Mouse (Mus musculus): ENCODE results near the gene Zan. TPM values are rescaled to one million over a fixed set of nuclear protein-coding genes. Genes with fewer than 3 reads are reported as not detected.

Gene Zan
- polyA plus RNA-seq, 1 experiment from 2014 or later, result not detected

DNA sequence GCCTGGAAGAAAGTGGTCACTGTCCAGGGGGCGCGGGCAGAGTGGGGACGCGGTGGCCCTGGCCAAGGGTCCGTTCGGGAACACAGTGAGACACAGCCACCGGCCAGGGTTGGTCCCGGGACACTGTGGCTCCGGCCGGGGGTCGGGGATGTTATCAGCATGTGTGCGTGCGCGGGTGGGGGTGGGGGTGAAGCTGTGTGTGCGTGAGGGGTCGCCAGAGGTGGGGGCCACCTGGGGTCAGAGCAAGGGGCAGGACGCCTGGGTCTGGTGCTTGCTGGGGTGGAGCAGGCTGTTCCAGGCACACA, 8.9 kb upstream of the Zan start:
- H3K36me3 ChIP-seq (ENCODE audit: control insufficient read depth, insufficient read depth, low read length), result no peaks in the 10 kb centered on the region
- H3K9ac ChIP-seq (ENCODE audit: low read length), result peak overlapping the region; percentile 9
- no peak overlapping the region for H3K27ac ChIP-seq (replicated peaks; ENCODE audit: low read depth, low read length)
- ATAC-seq (ENCODE audit: insufficient number of reproducible peaks, low FRiP score, low TSS enrichment, low read depth), result 0 out of 2 replicates have a peak, but pooled peaks have one; percentile 9
- H3K4me3 ChIP-seq (ENCODE audit: low read depth, low read length), result peak overlapping the region; percentile 33
- 0 out of 2 replicates have a peak, but pooled peaks cover 2% of the 10 kb centered on the region for H3K4me1 ChIP-seq (ENCODE audit: control insufficient read depth, insufficient read depth, low read length)
- WGBS, result 2% methylated on average over 17 of the region's 17 CpGs
- H3K4me2 ChIP-seq (ENCODE audit: low read depth, severe bottlenecking), result peak overlapping the region; percentile 75
- H3K27me3 ChIP-seq (ENCODE audit: control insufficient read depth, insufficient read depth, low read length), result no peaks in the 10 kb centered on the region
- H3K9me3 ChIP-seq (ENCODE audit: control insufficient read depth, low read length), result no peaks in the 10 kb centered on the region
- DNase-seq (ENCODE audit: low spot score), result no peak

DNA sequence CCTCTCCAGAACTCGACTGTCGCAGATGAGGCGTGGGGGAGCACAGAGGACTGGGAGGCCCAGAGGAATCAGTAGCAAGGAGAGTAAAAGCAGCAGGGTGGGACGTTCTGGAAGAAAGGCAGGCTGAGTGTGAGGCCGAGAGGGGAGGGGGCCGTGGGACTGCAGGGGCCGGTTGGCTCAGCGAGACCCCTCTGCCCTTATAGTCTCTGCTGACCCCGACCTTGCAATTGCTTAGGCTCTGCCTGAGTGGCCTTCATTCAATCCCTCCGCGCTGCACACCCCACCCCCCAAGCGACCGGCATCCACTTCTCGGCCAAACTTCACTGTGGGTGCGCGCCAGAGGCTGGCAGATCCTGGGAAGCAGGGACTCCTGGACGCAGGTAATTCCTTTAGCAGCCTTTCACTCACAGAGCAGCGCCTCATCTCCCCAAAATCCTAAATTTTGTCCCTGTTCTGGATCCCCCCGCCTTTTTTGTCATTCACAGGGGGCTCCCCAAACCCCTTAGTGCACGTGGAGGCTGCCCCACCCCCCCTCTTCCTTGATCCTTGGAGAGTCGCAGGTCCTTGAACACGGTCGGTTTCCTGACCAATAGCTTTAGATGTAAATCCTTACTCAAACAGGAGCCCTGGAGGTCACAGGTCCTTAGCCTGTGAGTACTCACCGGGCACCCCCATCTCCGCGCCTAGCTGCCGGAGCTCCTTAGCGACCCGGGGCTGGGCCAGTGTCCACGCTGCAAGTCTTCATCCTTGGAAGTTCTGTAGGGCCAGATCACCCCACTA, 8.4 kb upstream of the Zan start:
- ATAC-seq (ENCODE audit: insufficient number of reproducible peaks, low FRiP score, low TSS enrichment, low read depth), result no peak
- WGBS, result 9% methylated on average over 30 of the region's 30 CpGs
- Histone ChIP-seq H3K9ac (ENCODE audit: low read length) (peak overlapping the region; percentile 9), H3K27ac (replicated peaks; ENCODE audit: low read depth, low read length) (no peak overlapping the region), H3K9me3 (ENCODE audit: control insufficient read depth, low read length) (no peaks in the 10 kb centered on the region), H3K36me3 (ENCODE audit: control insufficient read depth, insufficient read depth, low read length) (no peaks in the 10 kb centered on the region), H3K4me1 (ENCODE audit: control insufficient read depth, insufficient read depth, low read length) (0 out of 2 replicates have a peak, but pooled peaks cover 2% of the 10 kb centered on the region), H3K4me2 (ENCODE audit: low read depth, severe bottlenecking) (peak overlapping the region; percentile 75), H3K4me3 (ENCODE audit: low read depth, low read length) (peak overlapping the region; percentile 33), H3K27me3 (ENCODE audit: control insufficient read depth, insufficient read depth, low read length) (no peaks in the 10 kb centered on the region)
- peak; percentile 48 for DNase-seq (ENCODE audit: low spot score)

DNA sequence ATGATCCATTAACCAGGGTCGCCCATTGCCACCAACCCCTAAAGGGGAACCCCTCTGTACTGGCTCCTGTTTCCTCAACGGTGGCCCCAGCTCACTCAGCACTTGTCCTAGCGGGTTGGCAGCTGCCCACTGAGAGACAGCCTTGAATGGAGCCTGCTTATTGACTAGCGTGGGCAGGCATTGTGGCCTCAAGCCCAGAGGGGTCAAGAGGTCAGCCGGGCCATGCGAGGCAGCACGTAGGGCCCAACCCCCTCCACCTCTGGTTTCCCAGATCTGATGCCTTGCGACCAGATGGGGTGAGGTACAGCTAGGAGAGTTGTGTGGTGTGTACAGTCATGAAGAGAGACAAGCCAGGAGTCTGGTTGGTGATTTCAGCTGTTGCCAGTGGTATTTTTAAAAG, 5.0 kb upstream of the Zan start:
- H3K4me2 ChIP-seq (ENCODE audit: low read depth, severe bottlenecking), result no peak overlapping the region
- no peaks in the 10 kb centered on the region for H3K36me3 ChIP-seq (ENCODE audit: control insufficient read depth, insufficient read depth, low read length)
- H3K27ac ChIP-seq (replicated peaks; ENCODE audit: low read depth, low read length), result no peak overlapping the region
- H3K4me1 ChIP-seq (ENCODE audit: control insufficient read depth, insufficient read depth, low read length), result 0 out of 2 replicates have a peak, but pooled peaks cover 2% of the 10 kb centered on the region
- H3K27me3 ChIP-seq (ENCODE audit: control insufficient read depth, insufficient read depth, low read length), result no peaks in the 10 kb centered on the region
- no peaks in the 10 kb centered on the region for H3K9me3 ChIP-seq (ENCODE audit: control insufficient read depth, low read length)
- H3K4me3 ChIP-seq (ENCODE audit: low read depth, low read length), result no peak overlapping the region
- DNase-seq (ENCODE audit: low spot score) (no peak), ATAC-seq (ENCODE audit: insufficient number of reproducible peaks, low FRiP score, low TSS enrichment, low read depth) (0 out of 2 replicates have a peak, but pooled peaks have one; percentile 22)
- no peak overlapping the region for H3K9ac ChIP-seq (ENCODE audit: low read length)
- 33% methylated on average over 8 of the region's 8 CpGs for WGBS

DNA sequence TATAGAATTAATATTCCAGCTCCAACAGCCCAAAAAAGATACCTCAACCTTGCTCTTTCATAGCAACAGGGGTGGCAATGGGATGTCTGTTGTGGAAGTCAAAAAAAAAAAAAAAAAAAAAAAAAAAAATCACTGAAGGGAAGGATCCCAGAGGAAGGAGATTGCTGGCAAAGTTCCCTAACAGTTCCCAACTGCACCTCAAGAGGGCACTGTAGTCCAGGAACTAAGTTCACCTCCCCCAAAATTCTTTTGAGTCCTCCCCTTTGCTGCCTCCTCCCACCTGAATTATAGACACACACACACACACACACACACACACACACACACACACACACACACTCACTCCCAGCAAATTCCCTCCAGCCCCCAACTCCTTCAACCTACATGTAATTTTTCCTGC, 4.3 kb upstream of the Zan start:
- Histone ChIP-seq H3K4me1 (ENCODE audit: control insufficient read depth, insufficient read depth, low read length) (0 out of 2 replicates have a peak, but pooled peaks cover 2% of the 10 kb centered on the region), H3K27ac (replicated peaks; ENCODE audit: low read depth, low read length) (no peak overlapping the region), H3K9ac (ENCODE audit: low read length) (no peak overlapping the region), H3K4me3 (ENCODE audit: low read depth, low read length) (no peak overlapping the region), H3K27me3 (ENCODE audit: control insufficient read depth, insufficient read depth, low read length) (no peaks in the 10 kb centered on the region), H3K4me2 (ENCODE audit: low read depth, severe bottlenecking) (no peak overlapping the region), H3K36me3 (ENCODE audit: control insufficient read depth, insufficient read depth, low read length) (no peaks in the 10 kb centered on the region), H3K9me3 (ENCODE audit: control insufficient read depth, low read length) (no peaks in the 10 kb centered on the region)
- no peak for ATAC-seq (ENCODE audit: insufficient number of reproducible peaks, low FRiP score, low TSS enrichment, low read depth)
- peak; percentile 86 for DNase-seq (ENCODE audit: low spot score)

DNA sequence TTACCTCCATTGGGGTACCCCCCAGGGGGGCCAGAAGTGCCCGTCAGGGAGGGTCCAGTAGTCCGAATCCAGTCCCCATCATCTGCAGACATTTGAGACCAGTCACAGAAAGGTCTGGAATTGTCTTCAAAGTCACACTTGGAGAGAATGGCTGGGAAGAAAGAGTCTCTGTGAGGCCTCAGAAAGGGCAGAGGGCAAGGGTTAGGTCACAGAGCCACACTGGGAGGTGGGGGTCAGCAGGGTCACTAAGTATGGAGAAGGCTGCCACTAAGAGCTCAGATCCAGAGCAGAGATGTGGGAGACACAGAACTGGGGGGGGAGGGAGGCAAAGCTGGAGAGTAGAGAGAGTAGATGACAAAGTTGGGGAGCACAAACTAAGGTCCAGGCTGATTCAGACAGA, 2.5 kb downstream of the Zan start:
- Histone ChIP-seq H3K4me1 (ENCODE audit: control insufficient read depth, insufficient read depth, low read length) (no peaks in the 10 kb centered on the region), H3K4me2 (ENCODE audit: low read depth, severe bottlenecking) (no peak overlapping the region), H3K4me3 (ENCODE audit: low read depth, low read length) (no peak overlapping the region), H3K36me3 (ENCODE audit: control insufficient read depth, insufficient read depth, low read length) (no peaks in the 10 kb centered on the region), H3K27me3 (ENCODE audit: control insufficient read depth, insufficient read depth, low read length) (no peaks in the 10 kb centered on the region), H3K27ac (replicated peaks; ENCODE audit: low read depth, low read length) (no peak overlapping the region), H3K9me3 (ENCODE audit: control insufficient read depth, low read length) (no peaks in the 10 kb centered on the region), H3K9ac (ENCODE audit: low read length) (no peak overlapping the region)
- no peak for ATAC-seq (ENCODE audit: insufficient number of reproducible peaks, low FRiP score, low TSS enrichment, low read depth)
- no peak for DNase-seq (ENCODE audit: low spot score)
- WGBS, result 23% methylated on average over 2 of the region's 2 CpGs

DNA sequence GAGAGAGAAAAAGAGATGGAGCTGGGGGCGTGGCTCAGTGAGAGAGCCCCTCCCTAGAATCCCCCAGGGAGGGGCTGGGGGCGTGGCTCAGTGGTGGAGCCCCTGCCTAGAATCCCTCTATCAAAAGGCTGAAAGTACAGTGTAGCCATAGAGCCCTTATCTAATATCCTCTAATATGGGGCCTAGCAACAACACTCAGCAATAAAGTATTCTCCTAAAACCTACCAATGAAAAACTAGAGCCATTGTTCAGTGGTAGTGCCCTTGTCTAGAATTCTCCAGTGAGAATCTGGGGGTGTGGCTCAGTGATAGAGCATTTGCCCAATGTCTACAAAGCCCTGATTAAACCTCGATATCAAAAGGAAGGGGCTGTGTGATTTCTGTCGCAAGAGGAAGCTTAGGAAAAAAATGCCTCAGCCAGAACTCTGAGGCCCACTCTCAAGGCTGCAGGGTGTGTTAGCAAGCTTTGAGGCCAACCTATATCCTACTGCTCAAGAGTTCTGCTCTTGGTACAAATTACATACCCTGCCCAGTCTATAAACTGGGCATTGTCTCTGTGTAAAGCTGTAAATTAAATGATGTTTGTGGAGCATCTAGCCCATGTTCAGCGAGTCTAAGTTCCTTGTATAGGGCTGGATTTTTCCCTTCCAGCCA, 4.5 kb downstream of the Zan start:
- WGBS, result 72% methylated on average over 5 of the region's 5 CpGs
- H3K4me2 ChIP-seq (ENCODE audit: low read depth, severe bottlenecking), result no peak overlapping the region
- DNase-seq (ENCODE audit: low spot score) (no peak), ATAC-seq (ENCODE audit: insufficient number of reproducible peaks, low FRiP score, low TSS enrichment, low read depth) (no peak)
- no peaks in the 10 kb centered on the region for H3K27me3 ChIP-seq (ENCODE audit: control insufficient read depth, insufficient read depth, low read length)
- H3K27ac ChIP-seq (replicated peaks; ENCODE audit: low read depth, low read length), result no peak overlapping the region
- no peak overlapping the region for H3K9ac ChIP-seq (ENCODE audit: low read length)
- no peaks in the 10 kb centered on the region for H3K9me3 ChIP-seq (ENCODE audit: control insufficient read depth, low read length)
- no peaks in the 10 kb centered on the region for H3K4me1 ChIP-seq (ENCODE audit: control insufficient read depth, insufficient read depth, low read length)
- H3K36me3 ChIP-seq (ENCODE audit: control insufficient read depth, insufficient read depth, low read length), result no peaks in the 10 kb centered on the region
- H3K4me3 ChIP-seq (ENCODE audit: low read depth, low read length), result no peak overlapping the region

DNA sequence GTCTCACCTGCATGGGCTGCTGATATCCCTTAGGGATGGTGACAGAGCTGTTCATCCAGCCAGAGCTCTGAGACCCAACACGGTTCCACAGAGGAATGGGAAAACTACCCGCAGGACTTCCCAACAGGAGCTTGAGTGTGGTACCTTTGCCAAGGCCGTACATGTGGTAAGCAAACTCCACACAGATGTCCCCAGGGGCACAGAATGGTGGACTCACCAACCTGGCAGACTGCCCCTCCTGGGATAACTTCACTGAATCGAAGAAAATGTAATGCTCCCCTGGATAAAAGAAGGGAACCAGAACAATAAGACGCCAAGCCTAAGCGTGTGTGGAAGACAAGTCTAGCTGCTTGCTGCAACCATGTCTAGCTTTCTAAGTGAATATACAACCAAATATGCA, 9.9 kb downstream of the Zan start:
- peaks cover 3% of the 10 kb centered on the region; the same call in 1 of the 2 replicates for H3K27me3 ChIP-seq (ENCODE audit: control insufficient read depth, insufficient read depth, low read length)
- ATAC-seq (ENCODE audit: insufficient number of reproducible peaks, low FRiP score, low TSS enrichment, low read depth) (no peak), DNase-seq (ENCODE audit: low spot score) (no peak)
- no peaks in the 10 kb centered on the region for H3K36me3 ChIP-seq (ENCODE audit: control insufficient read depth, insufficient read depth, low read length)
- H3K9ac ChIP-seq (ENCODE audit: low read length), result no peak overlapping the region
- H3K4me2 ChIP-seq (ENCODE audit: low read depth, severe bottlenecking), result no peak overlapping the region
- WGBS, result 93% methylated on average over 6 of the region's 6 CpGs
- H3K27ac ChIP-seq (replicated peaks; ENCODE audit: low read depth, low read length), result no peak overlapping the region
- H3K4me3 ChIP-seq (ENCODE audit: low read depth, low read length), result no peak overlapping the region
- no peaks in the 10 kb centered on the region for H3K4me1 ChIP-seq (ENCODE audit: control insufficient read depth, insufficient read depth, low read length)
- no peaks in the 10 kb centered on the region for H3K9me3 ChIP-seq (ENCODE audit: control insufficient read depth, low read length)

DNA sequence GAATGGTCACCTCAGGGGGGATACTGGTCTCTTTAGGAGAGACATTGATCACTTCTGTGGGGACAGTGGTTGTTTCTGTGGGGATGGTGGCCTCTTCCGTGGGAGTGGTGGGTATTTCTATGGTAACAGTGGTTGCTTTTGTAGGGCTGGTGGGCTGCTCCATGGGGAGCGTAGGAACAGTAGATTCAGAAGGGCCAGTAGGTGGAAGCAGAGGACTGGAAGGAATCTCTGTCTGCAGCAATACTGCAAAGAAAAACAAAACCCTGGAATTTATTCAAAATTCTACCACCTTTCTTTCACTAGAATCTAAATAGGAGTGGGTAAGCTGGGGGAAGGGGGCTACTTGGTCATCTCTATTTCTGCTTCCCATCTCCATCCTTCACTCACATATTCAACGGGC, 11.8 kb downstream of the Zan start:
- H3K4me2 ChIP-seq (ENCODE audit: low read depth, severe bottlenecking), result no peak overlapping the region
- DNase-seq (ENCODE audit: low spot score), result no peak
- 63% methylated on average over 3 of the region's 3 CpGs for WGBS

More for the DNA sequence above, 11.8 kb downstream of the Zan start:
- H3K27ac ChIP-seq (replicated peaks; ENCODE audit: low read depth, low read length), result no peak overlapping the region
- H3K27me3 ChIP-seq (ENCODE audit: control insufficient read depth, insufficient read depth, low read length), result peaks cover 3% of the 10 kb centered on the region; the same call in 1 of the 2 replicates
- H3K9ac ChIP-seq (ENCODE audit: low read length), result no peak overlapping the region
- no peaks in the 10 kb centered on the region for H3K9me3 ChIP-seq (ENCODE audit: control insufficient read depth, low read length)
- no peak overlapping the region for H3K4me3 ChIP-seq (ENCODE audit: low read depth, low read length)
- no peaks in the 10 kb centered on the region for H3K36me3 ChIP-seq (ENCODE audit: control insufficient read depth, insufficient read depth, low read length)
- H3K4me1 ChIP-seq (ENCODE audit: control insufficient read depth, insufficient read depth, low read length), result no peaks in the 10 kb centered on the region
- ATAC-seq (ENCODE audit: insufficient number of reproducible peaks, low FRiP score, low TSS enrichment, low read depth), result no peak

All from limb, embryonic 11.5 days (tissue).